27 mouse cellular contexts compared by ENCODE assay signal in genomic region chr14:57283816-57284215, GRCm38 (mm10).
"Had no signal": no experiment of that assay in that cellular context is flagged by ENCODE, and none has a peak within 500 bp of the region (broad histone marks: within the 10 kb centered on the region; RNA-seq: fewer than 3 reads in every experiment).

No protein-coding gene starts in this region.

- ATAC-seq: forebrain, embryonic 16.5 days; hindbrain, embryonic 16.5 days; inflammation-experienced regulatory T-cells, adult 6 months; intestine, embryonic 15.5 days; intestine, postnatal 0 days had no signal

- H3K27me3 ChIP-seq: hindbrain, embryonic 12.5 days; intestine, embryonic 15.5 days; kidney, embryonic 15.5 days; limb, embryonic 12.5 days; liver, embryonic 13.5 days had no signal

- H3K9ac ChIP-seq: heart, embryonic 12.5 days; hindbrain, embryonic 12.5 days; hindbrain, embryonic 14.5 days; intestine, embryonic 15.5 days; kidney, embryonic 15.5 days; limb, embryonic 12.5 days; liver, embryonic 13.5 days had no signal

- H3K36me3 ChIP-seq: heart, embryonic 10.5 days; heart, embryonic 12.5 days; hindbrain, embryonic 10.5 days; hindbrain, embryonic 12.5 days; intestine, embryonic 15.5 days; kidney, embryonic 15.5 days; limb, embryonic 10.5 days; limb, embryonic 12.5 days; liver, embryonic 13.5 days had no signal

- H3K27ac ChIP-seq: gastrocnemius, adult 2 months; heart, adult 2 months; heart, embryonic 10.5 days; hindbrain, embryonic 10.5 days; hindbrain, embryonic 12.5 days; hindbrain, embryonic 14.5 days; intestine, embryonic 15.5 days; kidney, embryonic 15.5 days; layer of hippocampus, adult 2 months; left cerebral cortex, adult 2 months; limb, embryonic 10.5 days; limb, embryonic 12.5 days; liver, embryonic 13.5 days had no signal

- DNase-seq: gastrocnemius, adult 2 months; gastrocnemius, postnatal 10 days; gastrocnemius, postnatal 25 days; heart, adult 2 months; heart, postnatal 10 days; heart, postnatal 4 days; kidney, adult 18-20 months; kidney, adult 8-10 months; kidney, postnatal 25 days; liver; liver, embryonic 13.5 days had no signal

- H3K9me3 ChIP-seq: heart, embryonic 10.5 days; heart, embryonic 12.5 days; hindbrain, embryonic 10.5 days; hindbrain, embryonic 12.5 days; intestine, embryonic 15.5 days; kidney, embryonic 15.5 days; limb, embryonic 10.5 days; limb, embryonic 12.5 days; liver, embryonic 13.5 days had no signal

- H3K4me1 ChIP-seq: intestine, embryonic 15.5 days; liver, embryonic 13.5 days had no signal

- H3K4me3 ChIP-seq: gastrocnemius, adult 2 months; heart, adult 2 months; heart, embryonic 10.5 days; heart, embryonic 12.5 days; hindbrain, embryonic 10.5 days; hindbrain, embryonic 12.5 days; intestine, embryonic 15.5 days; kidney, embryonic 15.5 days; layer of hippocampus, adult 2 months; left cerebral cortex, adult 2 months; limb, embryonic 10.5 days; limb, embryonic 12.5 days; liver, embryonic 13.5 days had no signal

- H3K4me2 ChIP-seq: heart, embryonic 12.5 days; hindbrain, embryonic 12.5 days; hindbrain, embryonic 14.5 days; intestine, embryonic 15.5 days; kidney, embryonic 15.5 days; limb, embryonic 12.5 days; liver, embryonic 11.5 days; liver, embryonic 13.5 days had no signal
